Mouse (Mus musculus): ENCODE data around the gene Cox4i2.

Cox4i2 gene

DNA sequence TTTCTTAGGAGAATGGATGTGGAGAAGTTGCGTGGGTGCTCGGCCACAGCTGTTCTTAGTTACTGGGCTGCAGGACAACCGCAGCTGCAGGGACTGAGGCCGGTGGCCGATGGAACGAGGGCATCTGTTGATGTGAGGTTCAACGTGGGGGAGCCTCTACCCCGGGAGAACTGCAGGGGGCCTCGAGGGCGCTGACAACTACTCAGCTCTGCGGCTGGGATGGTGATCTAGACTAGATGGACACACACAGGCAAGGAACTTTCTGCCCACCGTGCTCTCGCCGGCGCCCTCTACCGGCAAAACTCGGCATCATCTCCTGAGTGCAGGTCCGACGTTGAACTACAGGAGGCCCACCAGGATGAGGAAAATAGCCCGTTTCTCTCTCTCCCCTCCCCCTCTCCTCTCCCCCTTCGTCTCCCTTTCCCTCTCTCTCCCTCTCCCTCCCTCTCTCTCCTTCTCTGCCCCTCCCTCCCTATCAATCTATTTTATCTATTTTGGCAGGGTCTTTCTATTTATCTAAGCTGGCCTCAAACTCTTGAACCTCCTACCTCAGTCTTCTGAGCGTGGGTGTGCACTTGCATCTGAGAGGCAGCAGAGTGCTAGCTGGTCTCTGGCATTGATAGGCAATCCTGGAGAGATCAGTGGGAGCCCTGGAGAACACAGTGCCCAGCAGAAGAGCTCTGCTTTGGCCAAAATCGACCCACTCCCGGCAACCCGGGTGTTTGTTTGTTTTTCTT, 12.6 kb downstream of the Cox4i2 start:
- DNase-seq (ENCODE audit: extremely low read depth, low read depth) = peak; percentile 65

DNA sequence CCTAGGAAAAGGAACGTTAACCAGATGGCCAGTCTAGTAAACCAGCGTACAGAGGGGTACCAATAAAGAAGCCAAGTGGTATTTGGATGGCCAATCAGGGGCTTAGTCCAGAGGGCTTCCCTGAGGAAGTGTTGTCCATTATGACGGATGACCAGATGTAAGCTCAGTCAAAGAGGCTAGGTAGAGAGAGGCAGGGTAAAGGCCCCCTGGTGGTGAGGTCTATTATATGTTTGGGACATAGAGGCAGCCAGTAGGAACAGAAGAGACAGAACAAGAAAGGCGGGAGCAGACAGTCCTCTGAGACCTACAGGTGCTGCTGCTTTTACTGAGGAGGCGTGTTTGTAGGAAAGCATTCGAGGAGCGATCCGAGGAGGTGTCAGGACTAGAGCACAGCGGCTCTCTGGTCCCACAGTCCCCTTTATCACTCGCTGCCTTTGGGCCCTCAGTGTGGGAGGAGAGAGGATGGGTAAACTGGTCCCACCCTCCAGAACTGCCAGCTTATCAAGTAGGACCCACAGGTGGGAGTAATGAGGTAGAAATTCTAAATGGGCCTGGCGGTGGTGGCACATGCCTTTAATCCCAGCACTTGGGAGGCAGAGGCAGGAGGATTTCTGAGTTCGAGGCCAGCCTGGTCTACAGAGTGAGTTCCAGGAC, 13.8 kb downstream of the Cox4i2 start:
- DNase-seq (ENCODE audit: extremely low read depth, low read depth) = peak; percentile 57

DNA sequence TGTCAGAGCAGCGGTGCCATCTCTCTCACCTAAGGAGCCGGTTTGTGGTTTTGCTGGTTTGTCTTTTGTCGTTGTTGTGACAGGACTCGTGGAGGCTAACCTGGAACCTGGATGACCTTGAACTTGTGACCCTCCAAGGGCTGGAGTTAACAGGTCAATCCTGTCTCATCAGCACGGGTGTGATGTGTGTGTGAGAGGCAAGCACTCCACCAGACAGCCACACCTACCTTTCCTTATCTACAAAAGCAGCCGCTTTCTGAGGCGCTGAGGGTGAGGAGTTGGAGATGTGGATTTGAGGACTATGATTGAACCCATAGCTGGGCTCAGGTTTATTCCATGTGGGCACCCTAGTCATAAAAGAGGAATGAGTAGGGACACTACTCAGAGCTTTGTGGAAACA, 15.7 kb downstream of the Cox4i2 start:
- DNase-seq (ENCODE audit: extremely low read depth, low read depth) = no peak

DNA sequence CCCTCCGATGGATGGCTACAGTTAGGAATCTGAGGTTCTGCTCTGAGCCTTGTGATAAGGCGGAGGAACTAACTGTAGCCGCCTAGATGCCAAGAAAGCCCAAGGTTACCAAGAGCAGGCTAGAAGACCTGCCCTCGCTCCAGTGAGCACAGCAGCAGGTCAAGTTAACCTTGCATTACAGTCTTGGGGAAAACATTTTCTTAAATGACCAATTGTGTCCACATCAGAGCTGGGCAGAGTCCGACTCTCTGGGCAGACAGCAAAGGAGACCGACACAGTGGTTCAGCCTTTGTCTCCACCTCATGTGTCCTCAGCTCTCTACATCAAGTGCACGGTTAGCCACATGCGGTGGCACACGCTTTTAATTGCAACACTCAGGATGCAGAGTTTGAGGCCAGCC, 17.6 kb downstream of the Cox4i2 start:
- no peak for DNase-seq (ENCODE audit: extremely low read depth, low read depth)

DNA sequence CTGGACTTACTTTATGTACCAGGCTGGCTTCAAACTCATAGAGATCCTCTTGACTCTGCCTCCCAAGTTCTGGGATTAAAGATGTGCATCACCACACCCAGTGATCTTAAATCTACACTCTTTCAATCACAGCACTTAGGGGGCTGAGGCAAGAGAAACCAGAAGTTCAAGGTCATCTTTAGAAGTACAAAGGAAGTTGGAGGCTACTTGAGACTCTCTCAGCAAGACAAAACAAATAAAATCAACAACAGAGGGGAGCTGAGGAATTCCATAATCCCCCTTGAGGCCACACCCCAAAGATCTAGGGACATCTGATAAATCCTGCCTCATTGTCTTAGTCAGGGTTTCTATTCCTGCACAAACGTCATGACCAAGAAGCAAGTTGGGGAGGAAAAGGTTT, 18.3 kb downstream of the Cox4i2 start:
- no peak for DNase-seq (ENCODE audit: extremely low read depth, low read depth)

DNA sequence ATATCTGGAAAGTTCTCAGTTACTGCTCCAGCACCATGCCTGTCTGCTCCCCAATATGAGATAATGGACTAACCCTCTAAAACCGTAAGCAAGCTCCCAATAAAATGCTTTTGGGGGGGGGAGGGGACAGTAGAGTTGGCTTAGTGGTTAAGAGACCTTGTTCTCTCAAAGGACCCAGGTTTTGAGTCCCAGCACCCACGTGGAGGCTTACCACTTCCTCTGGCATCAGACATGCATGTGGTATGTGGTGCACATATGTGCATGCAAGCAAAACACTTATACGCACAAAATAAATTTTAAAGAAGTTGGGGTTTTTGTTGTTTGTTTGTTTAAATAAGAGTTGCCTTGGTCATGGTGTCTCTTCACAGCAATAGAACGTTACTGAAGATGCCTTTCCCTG, 21.4 kb downstream of the Cox4i2 start:
- DNase-seq (ENCODE audit: extremely low read depth, low read depth) = no peak

DNA sequence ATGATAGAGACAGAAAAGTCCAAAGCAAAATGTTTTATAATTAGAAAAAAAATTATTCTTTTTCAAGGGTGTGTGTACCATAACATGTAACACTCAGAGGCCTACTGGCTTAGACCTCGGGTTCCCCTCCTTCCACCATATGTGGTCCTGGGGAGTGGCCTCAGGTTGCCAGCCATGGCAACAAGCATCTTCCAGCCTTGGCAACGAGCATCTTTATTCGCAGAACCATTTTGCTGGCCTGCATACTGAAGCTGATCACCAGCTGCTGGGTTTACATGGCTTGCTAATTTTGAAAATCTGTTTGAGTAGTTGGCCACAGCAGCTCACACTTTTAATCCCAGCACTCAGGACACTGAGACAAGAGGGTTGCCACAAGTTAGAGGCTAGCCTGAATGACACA, 22.0 kb downstream of the Cox4i2 start:
- DNase-seq (ENCODE audit: extremely low read depth, low read depth) = no peak

DNA sequence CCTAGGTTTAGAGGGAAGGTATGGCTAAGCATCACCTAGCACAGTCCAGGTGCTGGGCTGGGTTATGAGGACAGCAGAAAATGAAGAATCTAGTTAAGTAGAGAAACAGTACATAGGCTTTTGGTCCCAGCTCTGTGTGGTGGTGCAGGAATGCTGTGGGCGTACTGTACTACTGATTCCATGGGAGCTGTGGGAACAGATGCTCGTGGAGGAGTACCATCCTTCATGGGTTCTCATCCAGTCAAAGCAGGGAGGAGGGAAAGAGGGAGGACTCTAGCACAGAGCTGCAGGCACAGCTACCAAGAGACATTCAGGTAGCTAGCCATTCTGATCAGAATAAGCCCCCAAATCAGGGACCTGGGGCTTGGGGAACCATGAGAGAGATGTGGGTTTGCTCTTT, 22.5 kb downstream of the Cox4i2 start:
- DNase-seq (ENCODE audit: extremely low read depth, low read depth) = no peak

DNA sequence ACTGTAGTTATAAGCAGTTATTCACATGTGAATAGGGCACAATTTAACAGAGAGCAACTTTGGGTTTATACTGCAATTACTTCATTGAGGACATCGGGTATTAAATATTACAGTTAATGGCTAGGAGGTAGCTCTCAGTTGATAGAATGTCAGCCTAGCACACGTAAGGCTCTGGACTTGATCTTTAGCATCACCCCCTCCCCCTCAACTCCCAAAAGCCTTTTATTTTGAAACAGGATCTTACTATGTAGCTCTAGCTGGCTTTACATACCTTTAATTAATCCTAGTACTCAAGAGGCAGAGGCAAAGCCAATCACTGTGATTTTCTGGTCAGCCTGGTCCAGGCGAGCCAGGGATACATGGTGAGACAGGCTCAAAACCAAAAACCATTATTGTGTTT, 23.1 kb downstream of the Cox4i2 start:
- no peak for DNase-seq (ENCODE audit: extremely low read depth, low read depth)

DNA sequence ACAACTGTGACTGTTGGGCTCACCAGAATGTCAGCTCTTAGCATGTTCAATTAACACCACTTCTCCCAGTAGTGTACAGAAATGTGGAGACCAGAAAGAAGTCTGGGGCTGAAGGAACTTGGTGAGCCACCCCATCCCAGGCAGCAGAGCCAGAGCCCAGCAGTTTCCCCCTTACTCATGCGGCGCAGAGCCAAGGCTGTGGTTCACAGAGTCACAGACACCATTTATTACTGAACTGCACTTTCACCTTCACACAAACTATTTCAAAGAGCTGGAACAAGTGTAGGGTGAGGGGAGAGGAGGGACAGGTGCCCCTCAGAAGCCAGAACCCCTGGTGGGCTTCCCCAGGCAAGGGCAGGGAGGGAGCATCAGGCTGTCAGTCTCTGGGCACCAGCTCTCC, 26.5 kb downstream of the Cox4i2 start:
- DNase-seq (ENCODE audit: extremely low read depth, low read depth) = no peak

DNA sequence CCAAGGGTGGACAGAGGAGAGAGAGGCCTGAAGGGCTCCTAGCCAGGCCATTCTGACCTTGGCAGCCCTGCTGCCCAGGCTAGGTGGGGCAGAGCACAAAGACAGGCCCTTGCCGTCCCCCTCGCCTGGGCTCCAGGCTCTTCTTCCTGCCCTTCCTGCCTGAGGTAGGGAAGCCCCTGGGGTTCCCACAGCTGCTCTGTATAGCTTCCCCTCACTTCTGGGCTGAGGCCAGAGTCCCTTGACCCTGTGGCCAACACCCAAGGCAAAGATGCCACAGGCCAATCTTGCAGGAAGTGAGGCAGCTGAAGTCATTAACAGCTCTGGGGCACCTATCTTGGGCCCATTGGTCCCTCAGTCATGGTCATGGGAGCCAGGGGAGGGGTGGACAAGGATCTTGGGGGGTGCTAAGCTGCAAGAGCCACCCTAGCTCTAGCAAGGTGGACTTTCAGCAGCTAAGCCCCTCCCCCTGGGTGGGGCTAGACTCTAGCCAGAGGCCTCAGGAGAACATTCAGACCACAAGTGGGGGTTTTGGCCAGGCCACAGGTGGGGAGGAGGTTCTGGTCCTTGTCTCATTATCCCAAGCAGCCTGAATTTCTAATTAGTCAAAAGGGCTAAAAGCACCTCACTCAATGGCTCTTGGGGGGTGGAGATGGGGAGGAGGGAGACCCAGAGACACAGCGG, 27.2 kb downstream of the Cox4i2 start:
- no peak for DNase-seq (ENCODE audit: extremely low read depth, low read depth)

DNA sequence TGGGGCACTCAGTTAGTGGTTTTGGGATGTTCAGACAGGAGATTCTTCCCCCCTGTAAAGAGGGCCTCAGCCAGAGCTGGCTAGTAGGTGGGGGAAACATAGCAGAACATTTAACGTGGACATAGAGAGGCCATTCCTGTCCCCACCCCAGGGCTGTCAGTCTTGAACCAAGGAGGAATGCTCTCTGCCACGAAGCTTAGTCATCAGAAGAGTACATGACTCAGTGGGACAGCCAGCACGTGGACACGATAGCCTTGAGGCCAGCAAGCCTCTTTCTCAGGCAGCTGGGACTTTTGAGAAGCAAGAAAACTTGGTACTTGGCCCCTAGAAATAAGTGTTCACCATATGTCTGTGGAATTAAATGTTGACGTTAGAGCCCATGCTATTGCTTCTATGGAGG, 28.7 kb downstream of the Cox4i2 start:
- DNase-seq (ENCODE audit: extremely low read depth, low read depth) = no peak

DNA sequence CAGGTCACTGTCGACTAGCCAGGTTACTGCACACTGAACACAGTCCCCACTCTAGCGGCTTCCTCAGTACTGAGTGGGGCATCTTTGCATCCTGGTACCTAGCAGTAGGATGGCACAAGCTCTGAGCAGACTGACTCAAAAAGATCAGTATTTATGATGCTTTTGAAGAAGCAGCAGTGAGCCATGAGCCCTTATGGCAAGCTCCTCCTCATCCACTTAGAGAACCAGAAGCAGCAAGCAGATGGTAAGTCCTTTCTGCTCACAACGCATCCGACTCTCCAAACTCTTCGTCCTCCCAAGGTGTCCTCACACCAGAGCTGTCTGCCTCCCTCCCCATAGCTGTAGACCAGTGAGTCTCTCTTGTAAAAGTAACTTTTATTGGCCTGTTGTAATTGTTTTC, 29.3 kb downstream of the Cox4i2 start:
- no peak for DNase-seq (ENCODE audit: extremely low read depth, low read depth)

DNA sequence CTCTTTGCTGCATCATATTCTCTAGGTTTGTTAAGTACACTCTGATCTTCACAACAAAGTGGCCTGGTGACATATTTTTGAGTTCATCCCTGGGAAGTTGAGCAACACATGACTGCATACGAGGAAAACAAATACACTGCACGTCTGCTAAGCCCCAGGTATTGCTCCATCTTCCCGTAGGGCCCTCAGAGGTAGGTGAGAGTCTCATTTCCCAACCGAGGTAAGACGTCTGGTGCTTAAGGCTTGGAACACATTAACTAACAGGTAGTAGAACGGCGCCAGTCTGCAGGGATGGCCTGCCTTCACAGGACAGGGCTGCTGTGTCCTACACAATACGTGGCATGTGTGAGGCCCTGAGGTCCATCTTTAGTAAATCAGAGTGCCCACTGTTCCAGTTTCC, 30.7 kb downstream of the Cox4i2 start:
- DNase-seq (ENCODE audit: extremely low read depth, low read depth) = no peak

DNA sequence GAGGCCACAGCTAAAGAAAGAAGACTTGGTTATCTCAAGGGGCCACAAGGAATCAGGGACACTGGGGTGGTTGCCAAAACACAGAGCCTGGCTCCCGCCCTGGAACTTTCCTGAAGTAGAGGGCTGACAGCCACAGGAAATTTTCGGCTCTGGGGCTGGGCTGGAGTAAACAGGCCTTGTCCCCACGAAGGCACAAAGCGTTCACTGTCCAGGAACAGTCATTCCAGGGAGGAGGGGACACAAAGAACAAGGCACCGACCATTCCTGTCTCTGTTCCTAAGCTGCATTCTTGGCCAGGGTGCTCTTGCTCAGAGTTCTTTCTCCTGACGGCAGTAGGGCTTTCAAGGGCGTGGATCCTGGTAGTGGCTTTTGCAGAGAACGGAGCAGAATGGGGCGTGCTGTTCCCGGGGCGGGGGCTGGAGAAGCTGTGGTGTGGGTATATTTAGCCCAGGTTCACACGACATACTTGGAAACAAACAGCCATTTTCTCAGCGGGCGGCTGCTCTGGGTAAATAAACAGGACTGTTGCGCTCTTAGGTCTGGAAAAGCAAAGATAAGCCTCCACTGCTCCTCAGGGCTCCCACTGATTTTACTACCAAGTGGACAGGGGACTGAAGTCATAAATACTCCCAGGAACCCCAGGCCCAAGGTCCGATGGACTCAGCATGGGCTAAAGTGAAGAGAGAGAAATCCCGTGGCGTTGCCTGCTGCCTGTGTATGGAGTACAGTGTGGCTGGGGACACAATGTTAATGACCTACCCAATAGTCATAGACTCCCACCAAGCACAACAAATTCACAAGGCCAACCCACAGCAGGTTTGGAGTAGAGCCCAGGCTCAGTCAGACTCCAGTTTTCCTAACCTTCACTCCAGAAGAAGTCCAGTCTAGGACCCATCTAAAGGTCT, 31.7 kb downstream of the Cox4i2 start:
- no peak for DNase-seq (ENCODE audit: extremely low read depth, low read depth)

DNA sequence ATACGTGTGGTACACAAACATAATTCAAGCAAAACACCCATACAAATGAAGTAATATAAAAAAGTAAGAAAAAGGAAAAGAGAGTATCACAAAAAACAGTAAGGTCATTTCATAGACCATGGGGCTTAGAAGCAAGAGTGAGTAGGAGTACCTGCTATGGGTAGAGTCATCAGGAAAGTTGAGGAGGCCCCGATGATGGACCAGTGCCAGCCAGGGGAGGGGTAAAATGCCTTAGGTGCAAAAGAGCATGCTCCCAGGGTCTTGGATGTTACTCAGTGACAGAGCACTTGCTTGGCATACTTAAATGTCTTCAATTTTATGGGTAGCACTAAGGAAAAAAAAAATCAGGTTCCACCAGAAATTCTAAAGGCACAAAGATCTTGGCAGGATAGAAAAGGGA, 33.2 kb downstream of the Cox4i2 start:
- no peak for DNase-seq (ENCODE audit: extremely low read depth, low read depth)

DNA sequence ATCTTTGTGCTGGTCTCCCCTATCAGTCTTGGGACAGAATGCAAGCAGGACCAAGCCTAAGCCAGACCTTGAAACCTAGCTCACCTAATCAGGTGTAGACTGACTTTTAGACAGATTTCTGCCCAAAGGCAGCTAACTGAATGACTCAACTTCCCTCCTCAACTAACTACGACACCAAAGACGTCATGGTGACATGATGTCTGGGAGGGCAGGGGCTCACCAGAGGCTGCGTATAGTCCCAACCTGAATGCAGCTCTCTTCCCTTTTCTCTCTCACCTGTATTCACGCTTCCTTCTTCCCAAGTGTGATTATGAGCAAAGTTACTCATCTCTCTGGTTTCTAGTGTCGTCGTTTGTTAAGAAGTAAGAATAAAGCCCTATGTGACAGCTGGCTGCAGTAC, 33.6 kb downstream of the Cox4i2 start:
- no peak for DNase-seq (ENCODE audit: extremely low read depth, low read depth)

DNA sequence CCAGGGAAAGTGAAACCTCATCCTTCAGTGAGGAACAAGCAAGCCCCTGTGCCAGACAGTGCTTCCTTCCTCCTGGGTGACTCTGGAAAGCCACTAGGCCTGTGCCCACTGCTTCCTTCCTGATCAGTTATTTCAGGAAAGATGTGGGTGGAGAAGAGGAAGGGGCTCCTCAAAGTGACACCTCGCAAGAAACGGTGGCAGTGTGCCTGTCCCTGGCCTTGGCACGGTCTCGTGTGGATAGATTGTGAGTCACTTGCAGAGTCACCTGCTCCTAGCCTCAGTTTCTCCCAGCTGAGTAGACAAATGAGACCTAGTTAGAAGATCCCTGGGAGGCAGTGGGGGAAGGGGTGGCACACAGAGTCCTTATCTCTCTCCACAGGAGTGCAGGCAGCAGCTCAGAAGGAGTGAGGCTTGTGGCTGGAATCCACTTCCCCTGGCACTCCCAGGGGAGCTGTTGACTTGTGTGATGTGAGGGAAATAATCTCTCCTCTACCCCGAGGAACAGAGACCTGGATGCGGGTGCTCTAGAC, 35.0 kb downstream of the Cox4i2 start:
- peak; percentile 93 for DNase-seq (ENCODE audit: extremely low read depth, low read depth)

DNA sequence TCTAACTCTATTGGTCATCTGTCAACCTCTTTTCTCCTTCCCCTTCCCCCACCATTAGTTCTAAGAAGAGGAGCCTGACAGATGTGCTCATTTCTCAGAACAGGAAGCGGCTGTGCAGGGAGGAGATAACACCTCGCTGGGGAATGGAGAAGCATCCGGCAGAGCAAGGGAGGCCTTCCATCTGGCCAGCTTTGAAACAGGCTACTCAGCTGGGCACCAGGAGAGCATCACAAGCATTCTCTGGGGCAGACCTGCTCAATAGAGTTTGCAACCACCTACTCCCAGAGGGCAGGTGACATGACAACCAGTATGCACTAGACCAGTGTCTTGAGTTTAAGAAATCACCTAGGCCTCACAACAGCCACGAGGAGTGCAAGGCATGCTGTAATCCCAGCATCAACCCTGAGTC, 35.6 kb downstream of the Cox4i2 start:
- DNase-seq (ENCODE audit: extremely low read depth, low read depth) = peak; percentile 95

DNA sequence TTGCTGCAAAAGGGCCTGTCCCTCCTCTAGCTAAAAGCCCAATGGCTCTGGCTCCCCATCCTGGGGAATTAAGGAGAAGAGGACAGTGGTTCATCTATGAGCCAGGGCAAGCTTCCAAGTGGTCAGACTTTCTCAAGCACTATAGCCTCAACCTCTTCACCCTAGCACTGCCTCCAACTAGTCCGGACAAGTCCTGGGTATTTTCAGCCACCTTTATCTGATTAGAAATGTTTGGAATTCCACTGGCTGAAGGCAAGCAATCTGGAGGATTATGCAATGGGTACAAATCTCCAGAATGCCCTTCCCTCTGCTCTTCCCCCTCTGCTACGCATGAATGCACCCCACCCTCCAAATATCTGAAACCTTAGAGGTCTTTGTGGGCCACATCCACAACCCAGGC, 38.5 kb downstream of the Cox4i2 start:
- DNase-seq (ENCODE audit: extremely low read depth, low read depth) = no peak

DNA sequence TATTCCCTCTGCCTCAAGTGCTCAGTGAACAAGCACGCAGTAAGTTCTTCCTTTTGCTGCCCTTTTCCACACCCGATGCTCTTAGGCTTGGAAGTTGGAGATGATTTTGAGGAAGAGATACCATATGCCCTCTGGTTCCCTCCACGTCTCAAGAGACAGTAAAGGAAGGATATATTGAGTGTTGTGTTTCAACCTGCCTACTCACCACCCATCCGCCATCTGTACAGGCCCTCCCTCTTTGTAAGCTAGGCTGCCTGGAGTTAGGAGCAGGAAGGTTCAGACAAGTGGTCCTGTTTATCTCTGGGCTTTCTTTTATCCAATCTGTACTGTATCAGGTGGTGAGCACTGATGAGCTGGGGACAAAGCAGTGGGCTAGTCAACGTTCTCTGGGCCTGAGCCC, 39.4 kb downstream of the Cox4i2 start:
- DNase-seq (ENCODE audit: extremely low read depth, low read depth) = no peak

Data from MEL-GATA-1-ER (cell line).